Mouse (Mus musculus) heart, postnatal 25 days (tissue): ENCODE measurements around the gene Gm17581. TPM values are rescaled to one million over a fixed set of nuclear protein-coding genes. Genes with fewer than 3 reads are reported as not detected.

Source experiments
- DNase-seq: peaks from one replicate; pipeline ENCODE4 v3.0.0; 2022; ENCODE audit warnings: low spot score
- intact Hi-C: fragments of 180-260 bp; cut with DNase I; formaldehyde crosslinking; loops from one replicate; pipeline ENCODE4 v1.15.1; 2025
- total RNA-seq, 2 experiments: library from RNA; stranded (reverse); gene quantifications; 2 replicates each; pipeline ENCODE4 v1.2.3; 2021

The Gm17581 gene
- total RNA-seq, 2 experiments from 2014 or later = not detected

DNA sequence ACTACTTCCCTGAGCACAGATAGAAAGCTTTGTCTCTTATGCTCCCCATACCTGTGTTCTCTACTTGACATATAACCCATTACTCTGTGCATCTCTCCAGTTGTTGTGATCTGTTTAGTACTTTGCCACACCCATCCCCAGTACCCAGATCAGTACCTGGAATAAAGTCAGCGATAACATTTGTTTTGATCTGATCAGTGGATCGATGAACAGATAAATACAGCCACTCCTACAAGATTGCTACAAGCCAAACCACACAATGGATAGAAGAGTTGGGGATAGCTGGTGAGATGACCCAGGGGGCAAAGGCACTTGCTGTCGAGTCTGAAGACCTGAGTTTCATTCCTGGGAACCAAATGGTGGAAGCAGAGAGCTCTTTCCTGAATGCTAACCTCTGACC, 40.4 kb downstream of the Gm17581 start:
- DNase-seq = no peak
- intact Hi-C loops = loop anchor here (5.0 kb wide), 1 partner anchor 117 kb away; no protein-coding TSS in a partner anchor

DNA sequence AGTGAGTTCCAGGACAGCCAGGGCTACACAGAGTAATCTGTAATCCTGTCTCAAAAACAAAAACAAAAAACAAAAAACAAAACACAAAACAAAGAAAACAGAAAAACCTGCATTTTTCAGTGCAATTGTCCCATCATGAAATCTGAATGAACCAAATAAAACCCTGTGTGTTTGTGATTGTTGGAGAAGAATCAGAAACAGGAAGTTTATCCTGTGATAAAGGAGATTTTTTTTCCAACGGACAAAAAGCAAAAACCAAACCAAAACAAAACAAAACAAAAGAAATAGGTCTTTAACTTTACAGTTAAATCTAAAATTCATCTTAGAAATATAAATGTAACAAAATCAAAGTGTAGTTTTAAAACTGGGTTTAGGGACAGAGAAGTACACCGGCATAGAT, 41.1 kb downstream of the Gm17581 start:
- intact Hi-C loops = no loop called here

DNA sequence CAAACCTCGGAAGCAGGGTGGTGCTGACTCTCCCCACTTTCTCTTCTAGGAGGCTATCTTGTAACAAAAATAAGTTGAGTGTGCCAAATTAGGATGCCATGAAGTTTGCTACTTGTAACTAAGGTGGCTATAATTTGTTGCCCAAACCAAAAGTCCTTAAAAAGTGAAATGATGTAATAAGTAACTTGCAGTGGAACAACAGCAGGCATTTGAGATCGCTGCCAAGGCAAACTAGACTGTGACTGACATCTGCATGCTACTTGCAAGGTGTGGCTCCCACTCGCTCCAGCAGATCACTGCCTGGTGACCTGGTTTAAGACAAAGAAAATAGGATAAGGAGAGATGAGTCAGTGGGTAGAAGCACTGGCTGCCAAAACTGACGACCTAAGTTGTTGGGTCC, 42.5 kb downstream of the Gm17581 start:
- DNase-seq = no peak
- intact Hi-C loops = loop anchor here (2.0 kb wide), 1 partner anchor 36 kb away; the partner anchor contains the start of gene Edem2

More for the DNA sequence above, 41.1 kb downstream of the Gm17581 start:
- no peak for DNase-seq

DNA sequence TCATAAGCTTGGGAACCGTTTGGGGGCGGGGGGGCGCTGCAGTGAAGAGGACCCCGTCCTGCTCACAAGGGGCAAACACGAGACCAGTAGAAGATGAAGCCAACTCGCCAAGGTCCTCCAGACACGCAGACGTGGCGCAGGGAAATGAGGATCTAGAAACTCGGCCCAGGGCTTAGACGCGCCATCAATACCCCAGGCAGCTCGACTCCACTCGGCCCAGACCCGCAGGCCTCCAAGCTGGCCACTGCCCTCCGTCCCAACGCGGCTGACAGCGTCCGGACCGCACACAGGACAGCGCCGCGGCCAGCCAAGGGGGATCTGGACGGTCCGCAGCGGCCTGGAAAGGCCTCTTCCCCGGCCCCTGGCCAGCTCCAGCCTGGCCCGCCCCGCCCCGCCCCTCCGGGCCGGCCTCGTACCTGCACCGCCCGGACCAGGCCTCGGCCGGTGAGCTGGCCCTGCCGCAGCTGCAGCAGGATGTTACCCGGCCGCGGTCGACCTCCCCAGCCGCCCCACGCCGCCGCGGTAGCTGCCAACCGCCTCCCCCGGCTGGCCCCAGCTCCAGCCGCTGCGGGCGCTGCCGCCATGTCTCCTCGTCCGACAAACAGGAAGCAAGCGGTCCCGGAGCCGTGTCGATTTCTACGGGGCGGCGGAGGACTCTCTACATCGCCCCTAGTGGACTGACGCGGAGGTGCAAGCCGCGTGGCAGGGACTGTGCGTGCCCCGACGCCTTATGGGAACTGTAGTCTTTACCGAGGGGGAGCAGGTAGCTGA, 43.8 kb downstream of the Gm17581 start, which contains the start of gene Trpc4ap:
Gene Trpc4ap (minus strand): TSS at position 662 of the 771 bp plus-strand sequence.
- intact Hi-C loops = loop anchor here (2.0 kb wide), 1 partner anchor 37 kb away; the partner anchor contains the start of gene Edem2
- peak; percentile 92 for DNase-seq

DNA sequence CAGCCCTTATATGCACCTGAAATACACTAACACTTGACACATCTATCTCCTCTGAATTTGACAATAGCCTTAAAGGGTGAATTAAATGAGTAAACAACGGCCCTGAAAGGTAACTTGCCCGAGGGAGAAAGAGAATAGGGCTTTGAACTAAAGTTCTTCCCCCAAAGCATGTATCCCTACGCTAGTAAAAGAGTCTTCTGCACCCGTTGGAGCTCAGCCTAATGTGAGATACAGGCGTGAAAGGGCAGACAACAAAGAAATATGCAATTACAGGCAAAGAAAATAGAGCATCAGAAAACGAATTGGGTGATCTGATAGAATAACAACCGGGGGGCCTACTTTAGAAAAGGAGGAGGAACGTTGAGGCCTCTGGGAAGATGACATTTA, 44.3 kb downstream of the Gm17581 start:
- intact Hi-C loops = no loop called here

DNA sequence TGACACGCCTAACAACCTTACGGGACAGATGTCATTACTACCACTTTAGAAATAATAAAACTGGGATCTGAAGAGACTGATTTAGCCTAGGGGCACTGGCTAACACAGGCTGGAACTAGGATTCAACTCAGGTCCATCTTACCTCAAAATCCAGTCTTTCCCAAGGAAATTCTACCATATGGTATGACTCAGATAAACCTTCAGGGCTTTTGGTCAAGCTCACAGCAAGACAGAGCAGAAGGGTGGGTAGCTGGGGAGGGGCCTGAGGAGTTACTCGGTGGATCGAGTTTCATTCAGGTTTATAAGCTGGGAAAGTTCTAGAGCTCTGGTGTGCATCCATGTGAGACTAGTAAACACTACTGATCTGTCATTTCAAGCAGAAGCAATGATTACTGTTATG, 46.5 kb downstream of the Gm17581 start:
- intact Hi-C loops = no loop called here
- DNase-seq = no peak

More for the DNA sequence above, 44.3 kb downstream of the Gm17581 start:
- no peak for DNase-seq

DNA sequence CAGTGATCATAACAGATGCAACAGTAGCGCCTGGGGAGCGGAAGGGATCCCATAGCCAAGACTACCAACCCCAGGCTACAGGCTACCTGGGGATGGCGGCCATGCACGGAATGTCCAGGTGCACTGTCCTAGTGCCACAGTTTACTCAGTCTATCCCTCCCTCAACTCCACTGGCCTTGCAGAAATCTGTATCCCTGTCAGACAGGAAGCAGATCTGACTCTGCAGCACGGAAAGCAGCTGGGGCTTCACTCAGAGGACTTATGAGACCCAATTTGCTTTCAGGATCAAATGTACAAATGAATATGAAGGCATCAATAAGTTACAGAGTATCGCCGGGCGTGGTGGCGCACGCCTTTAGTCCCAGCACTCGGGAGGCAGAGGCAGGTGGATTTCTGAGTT, 47.9 kb downstream of the Gm17581 start:
- intact Hi-C loops = no loop called here
- DNase-seq = no peak

DNA sequence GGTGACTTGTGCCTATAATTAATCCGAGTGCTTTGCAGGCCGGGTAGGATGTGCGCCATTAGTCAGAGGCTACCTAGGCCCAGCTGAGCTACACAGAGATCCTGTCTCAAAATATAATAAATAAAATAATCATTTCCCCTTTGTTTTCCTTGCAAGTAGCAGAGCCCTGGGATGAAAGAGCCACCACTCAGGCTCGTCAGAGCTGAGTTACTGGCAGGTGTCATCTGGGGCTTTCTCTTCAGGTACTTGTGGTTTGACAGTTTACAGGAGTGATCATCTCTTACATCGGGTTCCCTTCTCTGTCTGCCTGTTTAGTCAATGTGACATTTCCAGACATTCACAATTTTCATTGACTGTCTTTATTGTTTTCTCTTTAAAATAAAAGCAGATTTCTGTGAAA, 49.1 kb downstream of the Gm17581 start:
- no peak for DNase-seq
- intact Hi-C loops = no loop called here

Other genes starting within 250 kb of the Gm17581 start
- gene Acss2, start 217.9 kb downstream of the Gm17581 start, total RNA-seq = 10 to 100 TPM; 39.9 to 40.3 TPM
- gene Ggt7, start 217.6 kb downstream of the Gm17581 start, total RNA-seq = under 1 TPM; 0.49 to 0.73 TPM
- gene Gss, start 143.1 kb downstream of the Gm17581 start, total RNA-seq = 10 to 100 TPM; 13.4 to 13.9 TPM
- gene Myh7b, start 124.7 kb downstream of the Gm17581 start, total RNA-seq = 10 to 100 TPM; 35.4 to 36.0 TPM
- 10 to 100 TPM; 82.1 to 82.5 TPM for gene Trpc4ap, start 43.5 kb downstream of the Gm17581 start, total RNA-seq
- 1 to 10 TPM; 7.0 to 7.1 TPM for gene Edem2, start 6.4 kb downstream of the Gm17581 start, total RNA-seq
- 1 to 10 TPM; 3.5 to 4.7 TPM for gene Procr, start 15.3 kb upstream of the Gm17581 start, total RNA-seq
- gene Mmp24, start 39.5 kb upstream of the Gm17581 start, total RNA-seq = under 1 TPM in 1 of 2 experiments, not detected in 1; 0.08 TPM
- 10 to 100 TPM; 24.8 to 25.7 TPM for gene BC029722, start 83.6 kb upstream of the Gm17581 start, total RNA-seq
- gene Eif6, start 91.1 kb upstream of the Gm17581 start, total RNA-seq = 10 to 100 TPM; 51.1 to 52.0 TPM
- not detected for gene Fam83c, start 99.0 kb upstream of the Gm17581 start, total RNA-seq
- gene Uqcc1, start 194.4 kb upstream of the Gm17581 start, total RNA-seq = 100 to 1,000 TPM; 248 to 268 TPM
- gene Gm15557, start 204.9 kb upstream of the Gm17581 start, total RNA-seq = not detected
- not detected for gene Gdf5, start 209.5 kb upstream of the Gm17581 start, total RNA-seq
- 1 to 10 TPM; 4.9 to 5.7 TPM for gene Cep250, start 220.6 kb upstream of the Gm17581 start, total RNA-seq